Mouse (Mus musculus): Measurements from ENCODE around the gene Dnajc16. TPM values are rescaled to one million over a fixed set of nuclear protein-coding genes. Genes with fewer than 3 reads are reported as not detected.
A peak's percentile ranks its signal among the peaks of the same experiment; 100 is the strongest.
"Not testable (repeated sequence)": the region's sequence is repeated elsewhere in the genome, so short reads cannot be mapped to it uniquely, and the experiment has no call there.

Dnajc16 gene
- polyA plus RNA-seq, 1 experiment: 15.4 TPM

DNA sequence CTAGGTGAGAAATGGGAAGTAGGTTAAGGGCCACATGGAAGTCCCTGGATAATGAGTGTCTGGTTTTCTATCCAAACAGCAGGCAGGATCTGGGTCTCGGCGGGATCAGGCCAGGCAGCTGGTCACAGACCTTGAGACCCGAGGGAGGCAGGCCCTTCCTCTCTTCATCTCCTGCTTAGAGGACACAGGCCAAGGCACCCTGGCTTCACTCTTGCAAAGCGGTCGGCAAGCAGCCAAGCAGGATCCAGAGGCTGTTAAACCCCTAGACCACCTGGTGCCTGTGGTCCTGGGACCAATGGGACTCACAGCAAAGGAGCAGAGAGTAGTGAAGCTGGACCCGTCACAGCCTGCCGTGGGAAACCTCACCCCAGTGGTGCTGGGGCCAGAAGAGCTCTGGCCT is 5.6 kb upstream of the Dnajc16 start:
- DNase-seq (ENCODE audit: low read depth): no peak

DNA sequence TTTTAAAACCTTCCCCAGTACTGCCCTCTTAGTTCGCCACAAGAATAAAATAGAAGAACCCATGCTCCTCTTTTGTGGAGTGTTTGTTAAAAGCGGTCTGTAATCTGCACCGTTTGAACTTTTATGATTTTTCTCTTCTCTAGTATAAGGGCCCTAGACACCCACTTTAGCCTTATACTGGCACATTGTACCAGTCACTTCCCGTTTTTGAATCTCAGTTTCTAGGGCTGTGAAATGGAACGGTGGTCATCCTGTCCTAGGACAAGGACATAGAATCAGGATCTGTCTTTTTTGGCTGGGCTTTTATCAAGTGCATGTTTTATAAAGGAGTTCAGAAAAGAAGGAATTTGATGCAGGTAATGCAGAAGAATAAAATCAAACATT is 3.4 kb upstream of the Dnajc16 start:
- no peak for DNase-seq (ENCODE audit: low read depth)

DNA sequence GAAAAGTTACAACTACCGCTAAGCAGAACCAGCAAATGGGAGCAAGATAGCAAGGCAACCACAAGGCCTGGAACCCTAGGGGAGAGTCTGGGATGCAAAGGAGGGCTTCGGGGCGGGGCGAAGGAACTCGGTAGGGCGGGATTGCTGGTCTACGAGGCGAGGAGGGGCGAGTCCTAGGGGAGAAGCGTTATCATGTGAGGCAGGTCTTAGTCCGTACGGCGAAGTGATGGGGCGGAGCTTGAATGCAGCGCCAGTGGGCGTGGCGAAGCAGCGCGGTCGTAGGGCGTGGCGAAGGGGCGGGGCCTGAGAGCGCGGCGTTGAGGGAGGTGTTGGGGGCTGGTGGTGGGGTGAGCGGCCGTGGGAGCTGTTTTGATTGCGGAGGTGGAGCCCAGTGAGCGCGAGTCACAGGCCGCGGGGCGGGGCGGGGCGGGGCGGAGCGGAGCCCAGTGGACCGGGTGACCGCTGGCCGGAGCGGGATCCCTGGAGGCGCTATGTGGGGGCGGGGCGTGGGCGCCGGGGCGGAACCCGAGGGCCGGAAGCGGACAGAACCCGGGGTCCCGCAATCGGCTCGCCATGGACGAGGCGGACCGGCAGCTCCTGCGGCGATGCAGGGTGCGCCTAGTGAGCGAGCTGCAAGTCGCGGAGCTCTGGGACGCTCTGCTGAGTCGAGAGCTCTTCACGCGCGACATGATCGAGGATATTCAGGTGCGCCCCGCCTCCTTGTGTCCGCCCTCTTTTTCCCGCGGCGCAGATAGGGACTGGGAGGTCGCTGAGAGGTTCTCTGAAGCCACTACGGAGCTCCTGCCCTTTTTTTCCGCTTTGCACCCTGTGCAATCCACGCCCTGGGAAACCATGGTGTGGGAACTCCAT is 2.8 kb upstream of the Dnajc16 start, which contains the start of gene Casp9:
Casp9 (plus strand) TSS at position 331 of the 870 bp plus-strand sequence.
- DNase-seq (ENCODE audit: low read depth): no peak

DNA sequence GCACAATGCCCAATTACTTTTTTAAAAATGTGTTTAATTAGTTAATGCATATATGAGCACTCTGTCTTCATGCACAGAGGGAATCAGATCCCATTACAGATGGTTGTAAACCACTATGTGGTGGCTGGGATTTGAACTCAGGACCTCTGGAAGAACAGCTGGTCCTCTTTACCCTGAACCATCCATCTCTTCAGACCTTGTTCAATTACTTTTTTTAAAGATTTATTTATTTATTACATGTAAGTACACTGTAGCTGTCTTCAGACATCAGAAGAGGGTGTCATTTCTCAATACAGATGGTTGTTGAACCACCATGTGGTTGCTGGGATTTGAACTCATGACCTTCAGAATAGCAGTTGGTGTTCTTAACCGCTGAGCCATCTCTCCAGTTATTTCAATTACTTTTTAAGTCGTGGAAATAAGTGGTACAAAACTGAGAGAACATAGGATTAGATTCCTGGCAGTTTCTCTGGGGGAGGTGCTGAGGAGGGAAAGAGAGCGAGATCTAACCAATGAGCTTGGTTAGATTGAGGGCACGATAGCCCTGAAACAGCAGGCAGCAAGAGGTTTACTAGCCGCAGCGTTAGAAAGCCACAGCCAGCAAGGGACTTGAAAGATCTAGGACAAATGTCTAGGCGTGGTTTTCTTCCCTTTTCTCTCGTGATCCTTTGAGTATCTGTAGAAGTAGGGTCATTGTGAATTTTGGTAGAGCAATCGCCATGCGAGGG is 2.0 kb upstream of the Dnajc16 start:
- no peak for DNase-seq (ENCODE audit: low read depth)

DNA sequence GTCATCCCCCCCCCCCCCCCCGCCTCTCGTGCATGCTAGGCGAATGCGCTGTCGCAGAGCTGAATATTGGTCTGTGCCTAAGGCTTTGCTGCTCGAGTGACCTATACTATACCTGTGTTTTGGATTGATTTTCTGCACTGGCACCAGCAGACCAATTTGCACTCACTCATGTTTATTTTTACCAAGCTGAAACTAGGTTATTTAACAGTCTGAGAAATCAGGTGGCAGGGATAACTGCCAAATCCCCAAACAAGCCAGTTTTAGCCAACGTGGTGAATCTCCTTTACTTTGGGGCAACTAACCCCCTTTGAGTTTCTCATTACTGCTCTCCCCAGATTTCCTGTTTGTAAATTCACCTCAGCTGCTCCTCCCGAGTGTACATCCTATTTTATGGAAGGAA is 1.2 kb upstream of the Dnajc16 start:
- no peak for DNase-seq (ENCODE audit: low read depth)

DNA sequence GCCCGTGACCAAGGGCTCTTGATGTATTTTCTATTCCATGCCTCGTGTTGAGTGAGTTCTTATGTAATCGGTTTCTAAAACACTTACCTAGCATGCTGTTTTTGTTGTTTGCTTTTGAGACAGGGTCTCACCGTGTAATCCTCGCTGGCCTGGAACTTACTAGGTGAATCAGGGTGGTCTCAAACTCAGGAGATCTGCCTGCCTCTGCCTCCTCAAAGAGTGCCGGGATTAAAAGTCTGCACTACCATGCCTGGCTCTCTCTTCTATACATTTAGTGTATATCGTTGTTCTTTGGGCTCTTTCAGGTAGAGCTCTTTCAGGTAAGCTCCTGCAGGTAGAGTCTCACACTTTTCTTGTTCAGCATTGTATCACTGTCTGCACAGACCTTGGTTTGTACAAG is 755 bp upstream of the Dnajc16 start:
- DNase-seq (ENCODE audit: low read depth): no peak

DNA sequence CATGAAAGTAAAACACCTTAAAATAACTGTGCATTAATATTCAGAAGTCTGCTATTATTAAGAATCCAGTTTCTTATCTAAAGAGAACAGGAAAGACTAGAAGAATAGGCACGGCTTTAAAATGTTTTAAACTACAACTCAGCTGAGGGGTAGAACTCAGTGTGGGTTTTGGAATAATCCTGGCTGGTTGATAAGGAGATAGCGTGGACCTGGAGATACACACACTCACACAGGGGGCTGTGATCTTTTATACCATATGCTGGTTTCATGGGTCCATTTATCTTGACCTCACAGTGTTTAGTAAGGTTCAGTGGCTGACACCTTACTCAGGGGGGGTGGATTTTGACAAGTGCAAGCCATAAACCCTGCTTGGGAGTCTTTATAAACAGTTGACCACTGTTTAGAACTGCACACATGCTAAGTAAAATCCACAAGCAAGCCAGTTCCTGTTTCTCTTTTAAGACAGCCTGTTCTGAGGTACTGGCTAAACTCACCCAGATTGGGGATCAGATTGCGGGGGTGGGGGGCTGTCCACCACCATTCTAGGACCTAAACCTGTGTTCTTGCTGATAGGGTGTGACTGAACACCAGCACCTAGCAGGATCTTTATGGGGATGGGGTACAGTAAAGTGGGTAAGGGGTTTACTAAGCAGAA is 1.0 kb downstream of the Dnajc16 start:
- no peak for DNase-seq (ENCODE audit: low read depth)

DNA sequence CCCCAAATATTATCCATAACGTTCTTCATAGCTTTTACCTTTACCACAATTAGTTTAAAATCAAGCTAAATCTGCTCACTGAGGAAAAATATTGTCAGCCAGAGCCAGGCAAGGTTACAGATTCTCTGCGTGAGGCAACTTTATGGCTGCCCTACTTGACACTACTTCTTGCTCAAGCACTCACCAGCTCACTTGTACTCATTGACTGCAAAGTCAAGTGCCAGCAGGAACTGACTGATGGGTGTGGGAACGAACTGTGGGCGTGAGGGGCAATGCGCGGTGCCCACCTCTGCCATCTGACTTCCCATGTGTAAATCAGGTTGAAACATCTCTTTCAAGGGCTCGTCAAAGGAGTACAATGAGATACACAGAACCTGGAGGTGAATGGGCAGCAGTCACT is 3.3 kb downstream of the Dnajc16 start:
- no peak for DNase-seq (ENCODE audit: low read depth)

DNA sequence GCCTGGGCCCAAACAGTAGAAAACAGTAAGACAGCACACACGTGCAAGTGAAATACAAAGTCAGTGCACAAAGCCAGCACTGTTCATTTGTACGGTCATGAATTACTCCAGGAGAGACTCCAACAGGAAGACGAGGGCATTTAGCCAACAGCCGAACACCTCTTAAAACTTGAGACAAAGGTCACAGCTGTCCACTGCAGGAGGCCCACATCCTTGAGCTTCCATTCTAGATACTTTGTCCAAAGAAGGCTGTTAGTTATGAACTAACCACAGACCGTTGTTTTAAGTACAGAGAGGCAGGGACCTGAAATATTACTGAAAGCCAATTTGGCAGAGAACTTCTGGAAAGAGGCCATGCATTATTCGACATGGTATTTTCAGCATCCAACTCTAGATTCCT is 3.7 kb downstream of the Dnajc16 start:
- no peak for DNase-seq (ENCODE audit: low read depth)

DNA sequence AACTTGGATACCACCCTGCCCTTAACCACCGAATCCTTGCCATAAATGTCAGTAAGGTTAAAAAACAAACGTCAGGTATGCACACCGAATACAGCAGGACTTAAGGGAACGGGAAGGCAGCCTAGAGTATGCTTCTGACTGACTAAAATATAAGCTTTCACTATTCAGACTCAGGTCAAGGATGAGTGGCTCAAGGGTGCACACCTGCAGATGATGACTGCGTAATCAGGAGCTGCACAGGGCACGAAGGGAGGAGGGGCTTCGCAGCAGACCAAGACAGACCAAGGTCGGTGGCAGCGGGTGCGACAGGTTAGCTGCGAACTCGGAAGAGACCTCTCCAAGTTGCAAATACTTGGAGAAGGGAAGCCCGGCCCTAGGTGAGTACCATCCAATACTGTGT is 4.6 kb downstream of the Dnajc16 start:
- DNase-seq (ENCODE audit: low read depth): no peak

DNA sequence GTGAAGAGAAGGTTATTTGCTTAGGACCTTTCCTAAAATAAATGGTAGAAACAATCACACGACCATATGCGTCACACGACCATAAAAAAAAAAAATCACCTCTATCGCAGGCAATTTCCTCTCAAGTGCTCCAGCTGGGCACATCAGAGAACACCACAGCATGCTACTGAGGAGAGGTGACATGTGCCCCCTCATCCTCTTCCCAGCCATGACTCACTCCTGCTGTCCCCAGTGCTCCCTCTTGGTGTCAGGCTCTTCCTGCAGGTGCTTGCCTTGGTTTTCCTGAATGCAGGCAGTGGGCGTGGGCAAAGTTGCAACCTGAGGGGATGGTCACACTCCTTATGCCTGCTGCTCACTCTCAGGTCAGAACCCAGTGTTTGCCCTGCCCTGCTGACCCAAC is 5.9 kb downstream of the Dnajc16 start:
- DNase-seq (ENCODE audit: low read depth): no peak

DNA sequence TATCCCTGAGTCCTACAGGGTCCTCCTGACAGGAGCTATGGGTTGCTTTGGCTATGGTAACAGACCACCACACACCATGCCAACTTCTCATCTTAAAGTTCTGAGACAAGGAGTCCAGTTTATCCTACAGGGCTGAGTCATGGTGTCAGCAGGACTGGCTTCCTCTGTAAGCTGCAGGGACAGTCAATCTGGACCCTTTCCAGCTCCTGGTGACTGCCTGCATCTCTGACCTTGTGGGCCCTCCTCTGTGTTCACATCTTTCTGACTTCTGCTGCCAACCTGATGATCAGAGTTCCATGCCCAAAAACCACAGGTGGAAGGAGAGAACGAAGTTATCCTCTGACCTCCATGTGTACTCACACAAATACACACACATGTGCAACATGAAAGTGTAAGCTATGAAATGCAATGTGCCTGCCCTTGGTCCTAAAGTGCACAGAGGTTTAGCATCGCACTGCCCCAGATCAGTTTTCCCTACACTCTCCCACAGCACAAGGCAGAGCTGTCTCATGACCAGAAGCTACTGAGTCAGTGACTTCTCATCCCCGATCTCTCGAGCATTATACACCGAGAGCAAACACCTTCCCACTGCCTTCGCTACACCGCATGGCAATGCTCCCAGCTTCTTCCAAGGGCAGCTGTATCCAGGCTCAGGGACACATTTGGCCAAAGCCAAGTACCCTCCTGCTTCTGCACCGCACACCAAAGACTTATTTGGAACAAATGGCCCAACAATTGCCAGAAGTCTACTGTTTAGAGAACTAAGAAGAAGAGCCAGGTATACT is 9.3 kb downstream of the Dnajc16 start:
- DNase-seq (ENCODE audit: low read depth): no peak

DNA sequence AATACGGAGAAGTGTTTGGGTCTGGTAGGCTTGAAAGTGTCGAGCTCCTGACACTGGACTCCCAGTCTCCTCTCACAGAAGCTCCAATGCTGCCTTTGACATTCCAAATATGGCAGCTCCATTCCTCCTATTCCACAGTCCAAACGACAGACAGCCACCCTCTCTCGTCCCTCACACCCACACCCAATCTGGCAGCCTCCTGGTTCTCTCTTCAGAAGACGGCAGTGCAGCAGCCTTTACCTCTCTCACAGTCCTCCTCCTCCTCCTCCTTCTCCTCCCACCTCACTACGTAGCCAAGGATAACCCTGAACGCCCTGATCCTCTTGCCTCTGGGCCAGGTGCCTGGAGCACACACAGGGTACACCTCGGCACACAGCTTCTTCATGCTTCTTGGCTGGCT is 10.9 kb downstream of the Dnajc16 start:
- no peak for DNase-seq (ENCODE audit: low read depth)

DNA sequence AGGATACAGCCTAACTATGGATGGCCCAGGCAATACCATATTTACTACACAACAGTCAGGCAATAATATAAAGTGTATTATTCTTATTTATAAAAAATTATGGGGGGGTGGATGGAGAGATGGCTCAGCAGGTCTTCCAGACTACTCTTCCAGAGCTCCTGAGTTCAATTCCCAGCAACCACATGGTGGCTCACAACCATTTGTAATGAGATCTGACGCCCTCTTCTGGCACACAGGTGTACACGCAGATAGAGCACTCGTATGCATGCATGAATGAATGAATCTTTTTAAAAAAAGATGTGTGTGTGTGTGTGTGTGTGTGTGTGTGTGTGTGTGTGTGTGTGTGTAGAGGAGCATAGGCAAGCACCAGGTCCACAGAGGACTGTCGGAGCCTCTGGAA is 17.7 kb downstream of the Dnajc16 start:
- DNase-seq (ENCODE audit: low read depth): not testable (repeated sequence)

DNA sequence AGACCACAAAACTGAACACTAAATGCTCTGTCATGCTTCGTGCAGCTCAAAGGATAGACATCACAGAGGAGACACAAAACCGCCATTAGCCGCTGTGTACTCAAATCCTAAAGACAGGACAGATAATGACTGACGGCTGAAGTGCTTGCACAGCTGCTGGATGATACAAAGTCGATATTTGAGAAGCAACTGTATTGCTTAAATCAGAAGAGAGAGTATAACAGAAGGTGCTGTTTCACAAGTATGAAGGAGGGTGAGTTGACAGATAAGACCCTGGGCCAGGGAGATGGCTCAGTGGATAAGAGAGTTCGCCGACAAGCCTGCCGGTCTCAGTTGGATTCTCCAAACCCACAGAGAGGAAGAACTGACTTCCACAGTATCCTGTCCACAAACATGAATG is 18.9 kb downstream of the Dnajc16 start:
- no peak for DNase-seq (ENCODE audit: low read depth)

DNA sequence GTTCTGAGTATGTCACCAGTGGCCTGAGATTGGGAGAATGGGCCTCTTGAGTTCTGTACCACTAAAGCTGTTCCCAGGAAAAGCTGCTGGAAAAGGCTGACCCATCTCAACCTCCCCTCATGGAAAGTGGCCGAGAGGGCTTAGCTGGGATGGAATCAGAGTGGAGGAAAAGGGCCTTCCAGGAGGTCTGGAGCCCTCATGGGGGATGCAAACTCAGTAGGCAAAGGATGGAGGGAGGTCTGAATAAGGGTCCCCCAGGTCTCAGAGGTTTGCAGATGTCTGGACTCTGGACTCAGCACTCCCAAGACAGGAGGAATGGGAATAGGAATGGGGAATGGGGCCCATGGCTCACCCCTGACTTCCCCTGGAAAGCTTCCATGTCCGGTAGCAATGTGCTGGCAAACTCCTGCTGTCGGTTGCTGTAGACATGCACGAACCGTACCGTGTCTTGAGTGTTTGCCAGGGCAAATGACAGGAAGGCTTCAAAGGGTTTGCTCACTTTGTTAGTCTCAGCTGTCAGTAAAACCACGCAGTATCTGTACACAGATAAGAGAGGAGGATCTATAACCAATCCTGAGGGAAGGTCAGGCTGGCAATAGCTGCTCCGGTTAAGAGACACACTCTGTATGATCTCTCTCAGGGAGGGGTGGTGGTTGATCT is 21.1 kb downstream of the Dnajc16 start:
- DNase-seq (ENCODE audit: low read depth): no peak

DNA sequence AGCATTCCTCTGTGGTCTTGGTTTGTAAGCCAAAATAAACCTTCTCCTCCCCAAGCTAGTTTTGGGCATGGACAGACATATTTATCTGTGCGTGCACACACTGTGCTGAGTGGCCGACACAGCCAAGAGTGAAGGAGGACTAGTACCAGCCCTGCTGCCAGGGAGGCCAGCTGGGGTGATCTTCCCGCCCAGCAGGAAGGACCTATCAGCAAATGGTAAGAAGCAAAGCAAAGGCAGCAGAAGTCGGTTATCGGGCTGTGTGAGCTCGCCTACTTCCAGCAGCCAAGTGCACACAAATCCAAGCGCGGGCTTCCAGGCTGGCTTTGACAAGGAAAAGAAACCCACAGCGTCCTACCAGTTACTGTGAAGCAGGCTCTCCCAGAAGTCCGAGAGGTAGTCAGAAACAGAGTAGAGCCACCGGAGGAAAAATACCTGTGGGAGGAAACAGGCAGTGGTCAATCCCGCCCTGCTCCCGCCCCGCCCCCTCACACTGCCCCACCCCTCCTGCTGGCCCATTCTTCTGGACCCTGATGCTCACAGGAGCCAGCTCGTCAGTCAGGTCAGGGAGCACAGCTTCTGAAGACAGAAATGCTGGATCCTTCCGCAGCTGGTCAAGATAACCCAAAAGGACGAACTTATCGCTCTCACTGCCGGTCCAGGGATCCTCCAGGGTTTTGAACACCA is 23.2 kb downstream of the Dnajc16 start:
- DNase-seq (ENCODE audit: low read depth): peak; percentile 54

DNA sequence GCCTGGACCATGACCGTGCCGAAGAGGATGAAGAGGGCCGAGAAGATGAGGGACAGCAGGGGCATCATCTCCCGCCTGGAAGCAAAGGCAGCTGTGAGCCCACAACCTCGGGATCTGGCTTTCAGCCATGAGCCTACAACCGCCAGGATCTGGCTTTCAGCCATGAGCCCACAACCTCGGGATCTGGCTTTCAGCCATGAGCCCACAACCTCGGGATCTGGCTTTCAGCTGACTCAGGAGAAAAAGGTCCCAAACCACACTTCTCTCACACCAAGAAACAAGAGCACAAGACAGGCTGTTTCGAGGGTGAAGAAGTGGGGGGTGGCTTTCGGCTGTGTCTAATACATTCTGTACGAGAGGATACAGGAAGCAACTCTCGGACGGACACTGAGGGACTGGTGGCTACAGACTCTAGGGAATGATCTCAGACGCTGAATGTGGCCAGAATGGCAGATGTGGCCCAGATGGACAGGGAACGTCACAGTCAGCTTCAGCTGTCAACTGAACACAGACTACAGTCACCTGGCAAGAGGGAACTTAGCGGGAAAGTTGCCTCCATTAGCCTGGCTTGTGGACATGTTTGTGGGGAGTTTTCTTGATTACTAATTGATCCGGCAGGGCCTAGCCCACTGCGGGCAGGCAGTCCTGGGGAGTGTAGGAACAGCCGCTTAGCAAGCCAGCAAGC is 23.9 kb downstream of the Dnajc16 start:
- DNase-seq (ENCODE audit: low read depth): no peak

DNA sequence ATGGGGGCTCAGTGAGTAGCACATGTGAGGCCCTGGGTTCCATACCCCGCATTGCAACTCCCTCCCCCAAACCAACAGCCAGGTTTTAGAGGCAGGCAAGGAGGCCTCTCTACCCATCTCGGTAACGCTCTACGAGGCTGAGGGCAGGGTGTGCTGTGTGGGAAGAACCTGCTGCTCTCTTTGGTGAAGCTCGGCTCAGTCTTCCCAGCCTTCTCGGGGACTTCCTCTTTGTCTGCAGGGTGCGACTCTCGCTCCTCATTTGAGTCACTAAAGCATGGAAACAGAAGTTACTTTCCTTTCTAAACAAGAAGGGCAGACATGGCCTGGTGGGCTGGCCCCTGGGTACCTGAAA is 24.4 kb downstream of the Dnajc16 start:
- DNase-seq (ENCODE audit: low read depth): no peak

DNA sequence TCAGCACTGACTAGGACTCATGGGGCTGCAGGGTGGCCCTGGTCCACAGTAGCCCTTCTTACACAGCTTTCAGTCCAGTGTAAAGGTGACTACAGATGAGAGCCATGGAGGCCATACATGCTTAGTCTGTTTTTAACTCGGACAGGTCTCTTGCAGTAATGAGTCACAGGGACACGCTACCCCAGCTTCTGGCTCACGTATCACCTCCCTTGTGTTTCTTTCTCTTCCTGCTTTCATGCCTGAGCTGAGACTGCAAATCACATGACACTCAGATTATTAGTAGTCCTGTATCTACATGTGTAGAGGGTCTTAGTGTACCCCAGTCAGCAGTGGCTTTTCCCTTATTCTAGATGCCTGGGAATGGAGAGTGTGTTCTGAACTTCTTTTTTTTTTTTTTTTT is 25.7 kb downstream of the Dnajc16 start:
- DNase-seq (ENCODE audit: low read depth): no peak
